Mouse (Mus musculus): ENCODE data around the gene Fcor.

Gene Fcor

GRCm38 (mm10) chr8:3671980-3672491 is at the start of gene Fcor:
Gene Fcor (minus strand): TSS chr8:3672362.
- WGBS = under 1% methylated on average over 23 of the region's 23 CpGs

DNA sequence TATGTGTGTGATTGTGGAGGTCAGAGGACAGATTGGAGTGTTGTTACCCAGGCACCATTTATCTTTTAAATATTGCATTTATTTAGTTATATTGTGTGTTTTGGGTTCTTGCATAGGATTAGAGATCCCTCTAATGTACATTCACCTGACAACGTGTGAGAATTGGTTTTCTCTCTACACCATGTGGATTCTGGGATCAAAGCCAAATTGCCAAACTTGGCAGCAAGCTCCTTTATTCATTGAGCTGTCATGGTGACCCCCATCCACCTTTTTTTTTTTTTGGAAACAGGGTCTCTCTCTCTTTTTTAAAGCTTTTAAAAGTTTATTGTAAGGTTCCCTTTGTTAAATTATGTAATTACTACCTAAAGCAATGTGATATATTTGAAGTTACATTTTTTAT is 48.9 kb upstream of the Fcor start:
- 17% methylated on average over 1 of the region's 1 CpGs for WGBS

DNA sequence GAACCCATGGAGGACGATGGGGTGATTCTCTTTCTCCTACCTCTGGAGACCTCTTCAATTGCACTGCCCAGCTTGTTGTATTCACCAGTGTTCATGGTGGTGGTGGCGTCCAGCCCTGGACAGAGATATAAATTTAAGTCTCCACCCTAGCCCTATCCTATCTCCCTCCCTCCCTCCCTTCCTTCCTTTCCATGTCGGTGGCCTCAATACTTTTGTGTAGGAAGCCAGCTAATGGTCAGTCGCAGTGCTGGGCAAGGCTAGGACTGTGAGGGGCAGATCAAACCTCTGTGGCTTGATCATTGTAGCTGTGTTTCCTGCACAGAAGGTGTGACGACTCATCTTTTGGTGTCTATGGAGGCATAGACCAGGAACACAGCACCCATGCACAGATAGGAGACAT is 48.4 kb upstream of the Fcor start, which contains the start of gene Clec4g:
TSS of gene Clec4g (minus strand) at position 101 of the 400 bp plus-strand sequence.
- 69% methylated on average over 5 of the region's 5 CpGs for WGBS

- WGBS = 19% methylated on average over 14 of the region's 14 CpGs
Observed at GRCm38 (mm10) chr8:3718559-3718958, 46.4 kb upstream of the Fcor start.

DNA sequence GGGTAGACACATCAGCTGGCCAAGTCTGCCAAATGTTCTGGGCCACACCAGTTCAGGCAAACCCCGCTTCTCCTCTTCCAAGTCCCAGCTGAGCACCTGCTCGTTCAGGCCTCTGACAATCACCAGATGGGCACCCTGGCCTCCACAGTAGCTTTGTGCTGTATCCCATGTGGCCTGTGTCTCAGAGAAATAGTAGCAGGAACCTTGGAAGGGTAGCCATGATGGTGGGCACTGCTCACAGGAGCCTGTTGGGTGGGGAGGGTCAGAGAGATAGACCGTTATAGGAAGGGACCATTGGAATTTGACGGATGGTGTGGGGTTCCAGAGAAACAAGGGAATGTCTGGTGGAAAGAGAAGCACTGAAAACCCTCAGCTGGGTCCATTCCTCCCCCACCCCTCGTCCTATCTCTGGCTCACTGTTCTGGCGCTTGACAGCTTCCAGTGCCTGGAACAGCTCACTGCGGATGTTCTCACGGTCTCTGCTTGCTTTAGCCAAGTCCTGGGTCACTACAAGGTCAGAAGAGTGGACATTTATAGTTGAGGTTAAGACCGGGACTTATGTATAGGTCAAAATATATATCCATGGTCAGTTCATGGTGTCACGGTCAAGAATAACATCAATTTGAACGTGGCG is 45.3 kb upstream of the Fcor start:
- WGBS = 89% methylated on average over 12 of the region's 12 CpGs

DNA sequence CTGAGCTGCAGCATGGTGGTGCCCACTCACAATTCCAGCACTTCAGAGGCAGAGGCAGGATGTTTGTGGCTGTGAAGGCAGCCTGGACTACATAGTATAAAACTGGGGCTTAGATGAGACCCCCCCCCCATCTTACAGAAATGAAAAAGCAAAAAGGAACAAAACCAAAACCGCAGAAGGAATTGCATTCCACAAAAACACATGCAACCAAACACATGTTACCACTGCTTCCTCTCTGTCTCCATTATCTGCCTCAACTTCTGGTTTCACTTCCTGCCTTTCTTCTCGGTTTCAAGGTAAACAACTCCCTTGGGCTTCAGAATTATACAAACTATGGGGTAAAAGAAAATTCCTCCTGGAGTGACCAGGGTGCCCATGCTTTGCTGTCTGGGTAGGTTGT is 39.5 kb upstream of the Fcor start:
- 59% methylated on average over 2 of the region's 2 CpGs for WGBS

GRCm38 (mm10) chr8:3710312-3710711 is 38.1 kb upstream of the Fcor start:
- WGBS = 87% methylated on average over 3 of the region's 3 CpGs

- WGBS = 76% methylated on average over 7 of the region's 7 CpGs
Observed at GRCm38 (mm10) chr8:3707611-3708010, 35.4 kb upstream of the Fcor start.

GRCm38 (mm10) chr8:3705711-3706110 is 33.5 kb upstream of the Fcor start:
- 40% methylated on average over 4 of the region's 4 CpGs for WGBS

DNA sequence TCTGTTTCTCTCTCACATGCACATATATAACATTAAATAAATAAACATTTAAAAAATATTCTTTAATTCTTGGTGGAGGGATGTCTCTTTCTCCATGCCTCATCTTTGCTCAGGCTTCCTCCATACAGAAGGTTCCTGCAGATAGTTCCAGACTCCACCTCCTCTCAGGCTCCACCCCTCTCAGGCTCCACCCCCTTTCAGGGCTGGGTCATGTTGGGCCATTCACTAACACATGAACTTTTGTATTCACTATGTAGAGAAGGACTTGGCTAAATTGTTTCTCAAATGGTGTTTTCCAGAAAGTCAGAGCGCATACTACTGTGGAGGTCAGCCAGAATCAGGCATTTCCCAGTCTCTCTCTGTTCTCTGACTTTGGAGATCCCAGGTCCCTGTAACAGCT is 29.3 kb upstream of the Fcor start:
- WGBS = 91% methylated on average over 1 of the region's 1 CpGs

- 85% methylated on average over 3 of the region's 3 CpGs for WGBS
Observed at GRCm38 (mm10) chr8:3694121-3694520, 22.0 kb upstream of the Fcor start, which contains the start of gene Fcer2a. Gene Fcer2a (minus strand): TSS chr8:3694175.

GRCm38 (mm10) chr8:3690774-3691173 is 18.6 kb upstream of the Fcor start:
- whole genome bisulfite sequencing = 65% methylated on average over 3 of the region's 3 CpGs

- 77% methylated on average over 6 of the region's 6 CpGs for WGBS
Observed at GRCm38 (mm10) chr8:3687537-3687936, 15.4 kb upstream of the Fcor start.

GRCm38 (mm10) chr8:3685422-3685821 is 13.3 kb upstream of the Fcor start:
- WGBS = 72% methylated on average over 5 of the region's 5 CpGs

- 63% methylated on average over 6 of the region's 6 CpGs for WGBS
Observed at GRCm38 (mm10) chr8:3683408-3684176, 11.4 kb upstream of the Fcor start.

- WGBS = 82% methylated on average over 5 of the region's 5 CpGs
Observed at GRCm38 (mm10) chr8:3682435-3682834, 10.3 kb upstream of the Fcor start.

DNA sequence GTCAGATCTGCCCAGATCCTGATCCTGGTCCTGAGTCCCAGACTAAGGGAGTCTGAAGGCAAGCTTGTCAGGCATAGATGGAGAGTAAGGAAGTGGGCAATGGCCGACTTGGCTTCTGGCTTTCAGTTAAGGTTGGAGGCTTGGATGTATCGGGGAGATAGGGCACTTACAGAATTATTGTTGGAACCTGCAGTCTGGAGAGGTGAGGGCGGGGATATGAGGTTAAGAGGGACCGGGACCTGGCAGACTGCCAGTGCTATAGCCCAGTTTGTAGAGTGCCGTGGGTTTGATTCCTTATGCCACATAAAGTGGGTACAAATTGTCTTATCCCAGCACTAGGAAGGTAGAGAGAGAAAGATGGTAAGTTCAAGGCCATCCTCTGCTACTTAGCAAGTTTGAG is 7.5 kb upstream of the Fcor start:
- 78% methylated on average over 5 of the region's 5 CpGs for WGBS

DNA sequence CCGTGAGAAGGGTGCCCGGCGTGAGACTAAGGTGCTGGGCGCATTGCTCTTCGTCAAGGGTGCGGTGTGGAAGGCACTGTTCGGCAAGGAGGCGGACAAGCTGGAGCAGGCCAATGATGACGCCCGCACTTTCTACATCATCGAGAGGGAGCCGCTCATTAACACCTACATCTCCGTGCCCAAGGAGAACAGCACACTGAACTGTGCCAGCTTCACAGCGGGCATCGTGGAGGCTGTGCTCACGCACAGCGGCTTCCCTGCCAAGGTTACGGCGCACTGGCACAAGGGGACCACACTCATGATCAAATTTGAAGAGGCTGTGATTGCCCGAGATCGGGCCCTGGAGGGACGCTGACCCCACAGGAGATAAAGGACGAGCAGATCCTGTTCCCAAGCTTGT is 7.1 kb upstream of the Fcor start:
- WGBS = 94% methylated on average over 23 of the region's 23 CpGs

- 97% methylated on average over 23 of the region's 23 CpGs for WGBS
Observed at GRCm38 (mm10) chr8:3678831-3679230, 6.7 kb upstream of the Fcor start.

GRCm38 (mm10) chr8:3676993-3677579 is 4.9 kb upstream of the Fcor start:
- 1% methylated on average over 15 of the region's 15 CpGs for WGBS

DNA sequence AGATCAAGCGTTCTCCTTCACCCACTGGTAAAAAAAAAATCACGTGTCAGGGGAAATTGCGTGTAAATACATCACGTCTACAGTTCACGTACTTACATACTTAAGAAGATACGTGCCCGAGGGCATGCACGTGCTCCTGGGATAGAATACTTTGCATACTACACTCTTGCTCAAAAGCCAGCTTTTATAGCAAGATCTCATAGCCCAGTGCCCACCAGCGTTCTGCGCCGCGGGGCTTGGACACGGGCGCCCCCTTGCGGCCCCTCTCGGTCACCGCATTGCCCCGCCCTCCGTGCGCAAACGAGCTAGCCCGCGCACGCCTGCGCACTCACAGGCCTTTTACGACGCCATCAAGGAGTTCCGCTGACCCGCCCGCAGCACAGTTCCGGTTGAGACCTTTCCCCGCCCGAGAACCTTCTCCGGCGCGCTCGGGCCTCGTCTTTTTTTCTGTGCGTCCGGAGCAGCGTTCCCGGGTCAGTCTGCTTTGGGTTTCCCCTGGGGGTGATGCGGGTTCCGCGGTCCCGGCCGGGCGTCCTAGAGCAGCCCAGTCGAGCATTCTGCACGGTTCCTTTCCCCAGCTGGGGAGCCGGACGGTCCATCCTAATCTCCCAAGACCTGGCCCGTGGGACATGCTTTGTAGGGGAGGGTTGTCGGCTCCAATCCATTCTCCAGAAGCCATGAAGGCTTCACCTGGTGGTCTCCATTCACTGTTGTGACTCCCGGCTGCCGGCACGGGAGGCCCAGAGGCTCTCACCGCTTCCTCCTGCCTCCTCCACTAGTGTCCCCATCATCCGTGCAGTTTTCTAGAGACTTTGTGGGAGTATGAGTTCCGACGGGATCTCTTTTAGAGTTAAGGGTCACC is 4.2 kb upstream of the Fcor start, which contains the start of gene Trappc5:
TSS of gene Trappc5 (plus strand) at position 169 of the 862 bp plus-strand sequence.
- WGBS = under 1% methylated on average over 61 of the region's 61 CpGs

- 71% methylated on average over 3 of the region's 3 CpGs for WGBS
Observed at GRCm38 (mm10) chr8:3674671-3675070, 2.5 kb upstream of the Fcor start.

Measured in cerebral cortex, adult 2 months (tissue).